Mouse (Mus musculus): ENCODE results near the gene Extl1. TPM values are rescaled to one million over a fixed set of nuclear protein-coding genes. Genes with fewer than 3 reads are reported as not detected.

Gene Extl1
- total and polyA plus RNA-seq, 3 experiments, result 0.05 TPM; not detected in 2

GRCm38 (mm10) chr4:134316390-134316789 lies 67.3 kb downstream of the Extl1 start:
- ATAC-seq (ENCODE audit: extremely low read depth, insufficient number of reproducible peaks, low FRiP score, poor library complexity, severe bottlenecking), result no peak
- H3K9me3 ChIP-seq (replicated peaks), result no peaks in the 10 kb centered on the region; the same call in 1 of the 2 replicates
- TF ChIP-seq GATA2 (IDR thresholded peaks at IDR 0.05; ENCODE audit: borderline replicate concordance, low read depth, low read length), result no peak
- no peak for TF ChIP-seq TAL1 (conservative IDR thresholded peaks at IDR 0.05; ENCODE audit: low read depth, low read length)
- no peak for TF ChIP-seq POLR2AphosphoS5 (IDR thresholded peaks at IDR 0.05; ENCODE audit: insufficient replicate concordance, low read depth, low read length)
- no peak for TF ChIP-seq GATA1 (IDR thresholded peaks at IDR 0.05; ENCODE audit: borderline replicate concordance, low read length)
- TF ChIP-seq CTCF (IDR thresholded peaks at IDR 0.05; ENCODE audit: low read depth, low read length), result no peak
- peaks cover 12% of the 10 kb centered on the region for H3K4me1 ChIP-seq (ENCODE audit: insufficient read depth, low read depth, low read length)
- no peak for DNase-seq (ENCODE audit: low spot score)
- H3K4me3 ChIP-seq (ENCODE audit: low read depth, low read length), result no peak overlapping the region
- H3K27me3 ChIP-seq (ENCODE audit: insufficient read depth, low read length), result peaks cover 53% of the 10 kb centered on the region
- H3K36me3 ChIP-seq (replicated peaks), result no peaks in the 10 kb centered on the region

- TF ChIP-seq GATA1 (IDR thresholded peaks at IDR 0.05; ENCODE audit: borderline replicate concordance, low read length) (no peak), POLR2AphosphoS5 (IDR thresholded peaks at IDR 0.05; ENCODE audit: insufficient replicate concordance, low read depth, low read length) (no peak)
- ATAC-seq (ENCODE audit: extremely low read depth, insufficient number of reproducible peaks, low FRiP score, poor library complexity, severe bottlenecking) (no peak), DNase-seq (ENCODE audit: low spot score) (no peak)
- Histone ChIP-seq H3K4me1 (ENCODE audit: insufficient read depth, low read depth, low read length) (peaks cover 12% of the 10 kb centered on the region), H3K9me3 (replicated peaks) (no peaks in the 10 kb centered on the region; the same call in 1 of the 2 replicates), H3K27me3 (ENCODE audit: insufficient read depth, low read length) (peaks cover 56% of the 10 kb centered on the region), H3K36me3 (replicated peaks) (no peaks in the 10 kb centered on the region), H3K4me3 (ENCODE audit: low read depth, low read length) (no peak overlapping the region)
Observed at GRCm38 (mm10) chr4:134315470-134315869, 68.2 kb downstream of the Extl1 start.

DNA sequence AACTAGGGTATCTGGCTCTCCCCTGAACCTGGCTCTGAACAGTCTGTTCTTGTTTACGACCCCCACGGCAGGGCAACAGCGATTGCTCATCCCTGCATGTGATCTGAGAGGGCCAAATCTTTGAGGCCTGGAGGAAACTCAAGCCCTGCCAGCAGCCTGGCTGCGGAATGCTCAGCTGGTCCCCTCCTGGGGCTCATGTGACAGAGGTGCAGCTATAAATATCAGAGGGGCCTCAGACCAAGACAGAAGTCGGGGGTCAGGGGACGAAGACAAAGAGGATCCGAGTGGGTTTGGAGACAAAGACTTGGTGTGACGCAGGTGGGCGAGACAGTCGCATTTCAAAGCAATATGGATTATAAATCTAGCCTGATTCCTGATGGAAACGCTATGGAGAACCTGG lies 68.8 kb downstream of the Extl1 start, which contains the start of gene Trim63:
Gene Trim63, plus strand, starts transcription at position 245 of the 400 bp plus-strand sequence.
- H3K4me3 ChIP-seq (ENCODE audit: low read depth, low read length), result no peak within 1 kb of the TSS
- H3K4me1 ChIP-seq (ENCODE audit: insufficient read depth, low read depth, low read length), result peaks cover 12% of the 10 kb centered on the region
- TF ChIP-seq GATA1 (IDR thresholded peaks at IDR 0.05; ENCODE audit: borderline replicate concordance, low read length), result no peak
- no peak for TF ChIP-seq GATA2 (IDR thresholded peaks at IDR 0.05; ENCODE audit: borderline replicate concordance, low read depth, low read length)
- no peak for TF ChIP-seq TAL1 (conservative IDR thresholded peaks at IDR 0.05; ENCODE audit: low read depth, low read length)
- TF ChIP-seq CTCF (IDR thresholded peaks at IDR 0.05; ENCODE audit: low read depth, low read length), result no peak
- no peak for TF ChIP-seq POLR2AphosphoS5 (IDR thresholded peaks at IDR 0.05; ENCODE audit: insufficient replicate concordance, low read depth, low read length)
- DNase-seq (ENCODE audit: low spot score) (no peak), ATAC-seq (ENCODE audit: extremely low read depth, insufficient number of reproducible peaks, low FRiP score, poor library complexity, severe bottlenecking) (no peak)
- H3K36me3 ChIP-seq (replicated peaks), result no peaks in the 10 kb centered on the region
- H3K9me3 ChIP-seq (replicated peaks), result no peaks in the 10 kb centered on the region; the same call in 1 of the 2 replicates
- H3K27me3 ChIP-seq (ENCODE audit: insufficient read depth, low read length), result peaks cover 60% of the 10 kb centered on the region

- Histone ChIP-seq H3K9me3 (replicated peaks) (no peaks in the 10 kb centered on the region; the same call in 1 of the 2 replicates), H3K27me3 (ENCODE audit: insufficient read depth, low read length) (peaks cover 58% of the 10 kb centered on the region), H3K4me3 (ENCODE audit: low read depth, low read length) (no peak overlapping the region), H3K36me3 (replicated peaks) (no peaks in the 10 kb centered on the region), H3K4me1 (ENCODE audit: insufficient read depth, low read depth, low read length) (peaks cover 12% of the 10 kb centered on the region)
- no peak for DNase-seq (ENCODE audit: low spot score)
- TF ChIP-seq POLR2AphosphoS5 (IDR thresholded peaks at IDR 0.05; ENCODE audit: insufficient replicate concordance, low read depth, low read length) (no peak), GATA1 (IDR thresholded peaks at IDR 0.05; ENCODE audit: borderline replicate concordance, low read length) (no peak), GATA2 (IDR thresholded peaks at IDR 0.05; ENCODE audit: borderline replicate concordance, low read depth, low read length) (no peak), CTCF (IDR thresholded peaks at IDR 0.05; ENCODE audit: low read depth, low read length) (no peak)
- ATAC-seq (ENCODE audit: extremely low read depth, insufficient number of reproducible peaks, low FRiP score, poor library complexity, severe bottlenecking), result no peak
Observed at GRCm38 (mm10) chr4:134314081-134314655, 69.5 kb downstream of the Extl1 start.

DNA sequence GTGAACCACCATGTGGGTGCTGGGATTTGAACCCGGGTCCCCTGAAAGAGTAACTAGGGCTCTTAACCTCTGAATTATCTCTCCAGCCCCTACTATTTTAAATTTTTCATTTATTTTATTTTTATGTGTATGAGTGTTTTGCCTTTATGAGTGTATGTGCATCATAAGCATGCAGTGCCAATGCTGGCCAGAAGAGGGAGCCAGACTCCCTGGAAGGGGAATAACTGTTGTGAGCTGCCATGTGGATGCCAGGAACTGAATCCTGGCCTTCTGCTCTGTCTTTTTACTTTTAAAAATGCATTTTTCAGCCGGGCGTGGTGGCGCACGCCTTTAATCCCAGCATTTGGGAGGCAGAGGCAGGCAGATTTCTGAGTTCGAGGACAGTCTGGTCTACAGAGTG lies 70.7 kb downstream of the Extl1 start:
- DNase-seq (ENCODE audit: low spot score) (no peak), ATAC-seq (ENCODE audit: extremely low read depth, insufficient number of reproducible peaks, low FRiP score, poor library complexity, severe bottlenecking) (no peak)
- Histone ChIP-seq H3K4me3 (ENCODE audit: low read depth, low read length) (no peak overlapping the region), H3K9me3 (replicated peaks) (no peaks in the 10 kb centered on the region; the same call in 1 of the 2 replicates), H3K36me3 (replicated peaks) (no peaks in the 10 kb centered on the region), H3K27me3 (ENCODE audit: insufficient read depth, low read length) (peaks cover 61% of the 10 kb centered on the region), H3K4me1 (ENCODE audit: insufficient read depth, low read depth, low read length) (peaks cover 12% of the 10 kb centered on the region)
- TF ChIP-seq POLR2AphosphoS5 (IDR thresholded peaks at IDR 0.05; ENCODE audit: insufficient replicate concordance, low read depth, low read length) (no peak), GATA2 (IDR thresholded peaks at IDR 0.05; ENCODE audit: borderline replicate concordance, low read depth, low read length) (no peak), TAL1 (conservative IDR thresholded peaks at IDR 0.05; ENCODE audit: low read depth, low read length) (no peak), GATA1 (IDR thresholded peaks at IDR 0.05; ENCODE audit: borderline replicate concordance, low read length) (no peak), CTCF (IDR thresholded peaks at IDR 0.05; ENCODE audit: low read depth, low read length) (no peak)

DNA sequence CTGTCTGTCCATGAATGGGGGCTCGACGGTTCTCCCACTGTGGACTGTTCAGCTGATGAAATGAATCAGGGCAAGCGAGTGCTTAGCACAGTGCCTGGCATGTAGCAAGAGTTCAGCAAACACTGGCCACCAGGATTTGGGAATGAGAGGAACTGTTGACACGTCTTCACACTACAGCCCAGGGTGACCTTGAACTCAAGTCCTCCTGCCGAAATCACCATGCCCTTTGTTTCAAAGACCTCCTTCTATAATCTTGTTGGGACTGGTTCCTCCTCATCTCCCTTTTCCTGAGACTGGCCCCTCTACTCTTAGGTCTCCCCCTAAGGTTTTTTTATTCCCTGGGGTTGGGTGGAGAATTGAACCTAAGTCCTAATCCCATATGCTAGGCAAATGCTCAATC lies 71.3 kb downstream of the Extl1 start:
- no peak for TF ChIP-seq GATA1 (IDR thresholded peaks at IDR 0.05; ENCODE audit: borderline replicate concordance, low read length)
- no peak for TF ChIP-seq TAL1 (conservative IDR thresholded peaks at IDR 0.05; ENCODE audit: low read depth, low read length)
- no peak for TF ChIP-seq GATA2 (IDR thresholded peaks at IDR 0.05; ENCODE audit: borderline replicate concordance, low read depth, low read length)
- no peak for TF ChIP-seq CTCF (IDR thresholded peaks at IDR 0.05; ENCODE audit: low read depth, low read length)
- no peak for TF ChIP-seq POLR2AphosphoS5 (IDR thresholded peaks at IDR 0.05; ENCODE audit: insufficient replicate concordance, low read depth, low read length)
- H3K4me3 ChIP-seq (ENCODE audit: low read depth, low read length), result no peak overlapping the region
- DNase-seq (ENCODE audit: low spot score) (no peak), ATAC-seq (ENCODE audit: extremely low read depth, insufficient number of reproducible peaks, low FRiP score, poor library complexity, severe bottlenecking) (no peak)
- no peaks in the 10 kb centered on the region for H3K36me3 ChIP-seq (replicated peaks)
- peaks cover 59% of the 10 kb centered on the region for H3K27me3 ChIP-seq (ENCODE audit: insufficient read depth, low read length)
- H3K9me3 ChIP-seq (replicated peaks), result no peaks in the 10 kb centered on the region; the same call in 1 of the 2 replicates
- H3K4me1 ChIP-seq (ENCODE audit: insufficient read depth, low read depth, low read length), result peaks cover 11% of the 10 kb centered on the region
